Mouse (Mus musculus) mature B cell (primary cell): ENCODE data around the gene Ahsg.

ENCODE experiments used
- in situ Hi-C: fragments of 300-500 bp; cut with MboI; formaldehyde crosslinking; loops from 2 replicates; pipeline ENCODE4 v1.14.3; 2019

Ahsg gene

GRCm38 (mm10) chr16:22890683-22891510 is at the start of gene Ahsg:
Ahsg (plus strand) TSS chr16:22891277.
- in situ Hi-C loops: loop anchor here (25.0 kb wide), 2 partner anchors 246 to 521 kb away; partner anchors contain the start of genes Adipoq and Rfc4

- in situ Hi-C loops: no loop called here
Measured at GRCm38 (mm10) chr16:22842871-22843270, 48.2 kb upstream of the Ahsg start.

GRCm38 (mm10) chr16:22844061-22844801 is 46.8 kb upstream of the Ahsg start:
- in situ Hi-C loops: no loop called here

GRCm38 (mm10) chr16:22844834-22845233 is 46.2 kb upstream of the Ahsg start:
- in situ Hi-C loops: no loop called here

- in situ Hi-C loops: no loop called here
Measured at GRCm38 (mm10) chr16:22845481-22845880, 45.6 kb upstream of the Ahsg start.

GRCm38 (mm10) chr16:22847686-22848085 is 43.4 kb upstream of the Ahsg start:
- in situ Hi-C loops: no loop called here

- in situ Hi-C loops: no loop called here
Measured at GRCm38 (mm10) chr16:22848331-22848730, 42.7 kb upstream of the Ahsg start.

GRCm38 (mm10) chr16:22852709-22853108 is 38.4 kb upstream of the Ahsg start:
- in situ Hi-C loops: no loop called here

- in situ Hi-C loops: no loop called here
Measured at GRCm38 (mm10) chr16:22856773-22857172, 34.3 kb upstream of the Ahsg start.

GRCm38 (mm10) chr16:22857431-22858113 is 33.5 kb upstream of the Ahsg start, which contains the start of the genes Tbccd1 and Dnajb11:
Tbccd1 (minus strand) TSS chr16:22857669.
Dnajb11 (plus strand) TSS chr16:22857845.
- in situ Hi-C loops: no loop called here

- in situ Hi-C loops: no loop called here
Measured at GRCm38 (mm10) chr16:22872397-22872796, 18.7 kb upstream of the Ahsg start.

GRCm38 (mm10) chr16:22873369-22873768 is 17.7 kb upstream of the Ahsg start:
- in situ Hi-C loops: no loop called here

- in situ Hi-C loops: loop anchor here (25.0 kb wide), 2 partner anchors 261 to 536 kb away; partner anchors contain the start of genes Adipoq and Rfc4
Measured at GRCm38 (mm10) chr16:22876218-22877043, 14.6 kb upstream of the Ahsg start.

GRCm38 (mm10) chr16:22877660-22878390 is 13.3 kb upstream of the Ahsg start:
- in situ Hi-C loops: loop anchor here (25.0 kb wide), 2 partner anchors 259 to 534 kb away; partner anchors contain the start of genes Adipoq and Rfc4

- in situ Hi-C loops: loop anchor here (25.0 kb wide), 2 partner anchors 259 to 534 kb away; partner anchors contain the start of genes Adipoq and Rfc4
Measured at GRCm38 (mm10) chr16:22878716-22879115, 12.4 kb upstream of the Ahsg start.

GRCm38 (mm10) chr16:22879945-22880595 is 11.0 kb upstream of the Ahsg start:
- in situ Hi-C loops: loop anchor here (25.0 kb wide), 2 partner anchors 257 to 532 kb away; partner anchors contain the start of genes Adipoq and Rfc4

GRCm38 (mm10) chr16:22880900-22881299 is 10.2 kb upstream of the Ahsg start:
- in situ Hi-C loops: loop anchor here (25.0 kb wide), 2 partner anchors 256 to 531 kb away; partner anchors contain the start of genes Adipoq and Rfc4

GRCm38 (mm10) chr16:22881487-22881886 is 9.6 kb upstream of the Ahsg start:
- in situ Hi-C loops: loop anchor here (25.0 kb wide), 2 partner anchors 256 to 531 kb away; partner anchors contain the start of genes Adipoq and Rfc4

- in situ Hi-C loops: loop anchor here (25.0 kb wide), 2 partner anchors 254 to 529 kb away; partner anchors contain the start of genes Adipoq and Rfc4
Measured at GRCm38 (mm10) chr16:22883441-22883840, 7.6 kb upstream of the Ahsg start.
